Mouse (Mus musculus) spleen, embryonic (tissue): ENCODE results near the gene Tirap.
"Not testable (repeated sequence)": the region's sequence is repeated elsewhere in the genome, so short reads cannot be mapped to it uniquely, and the experiment has no call there.

Experiments used
- CTCF ChIA-PET: fragments of 350-600 bp; sonication (Branson Sonifier 250); formaldehyde crosslinking; loops from one replicate; lab custom pipeline; 2022; lab: Charles Lee

Gene Tirap

GRCm38 (mm10) chr9:35156002-35156710 lies 43.9 kb downstream of the Tirap start:
- CTCF ChIA-PET: interaction anchor here (0.6 kb wide), 1 partner anchor 10 kb away, joined by 10 read pairs; no protein-coding TSS in a partner anchor

DNA sequence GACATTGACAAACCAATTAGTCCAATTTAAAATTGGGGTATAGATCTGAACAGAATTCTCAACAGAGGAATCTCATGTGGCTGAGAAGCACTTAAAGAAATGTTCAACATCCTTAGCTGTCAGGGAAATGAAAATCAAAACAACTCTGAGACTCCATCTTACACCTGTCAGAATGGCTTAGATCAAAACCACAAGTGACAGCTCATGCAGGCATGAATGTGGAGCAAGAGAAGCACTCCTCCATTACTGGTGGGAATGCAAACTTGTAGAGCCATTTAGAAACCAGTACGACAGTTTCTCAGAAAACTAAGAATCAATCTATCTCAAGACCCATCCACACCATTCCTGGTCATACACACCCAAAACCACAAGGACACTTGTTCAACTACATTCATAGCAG lies 47.2 kb downstream of the Tirap start:
- CTCF ChIA-PET: no interaction called here

DNA sequence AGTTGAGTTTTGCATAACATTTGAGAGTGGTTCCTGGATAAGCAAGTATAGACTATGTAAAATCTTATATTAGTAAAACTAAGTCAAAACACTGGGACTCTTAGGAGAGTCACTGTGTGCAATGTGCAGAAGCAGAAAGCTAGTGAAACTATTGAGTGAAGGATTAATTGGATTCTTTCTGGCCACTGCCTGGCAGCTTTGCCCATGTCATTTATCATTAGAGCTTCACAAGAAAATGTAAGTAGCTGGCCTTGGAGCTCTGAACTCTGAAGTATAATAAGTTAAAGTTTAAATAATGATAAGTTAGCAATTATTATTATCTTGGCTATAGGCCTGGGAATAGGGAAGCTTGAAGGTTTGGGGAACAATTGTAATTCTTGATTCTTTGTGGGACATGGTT lies 51.3 kb downstream of the Tirap start:
- CTCF ChIA-PET: interaction anchor here (0.7 kb wide), 1 partner anchor 1767 kb away, joined by 7 read pairs; no protein-coding TSS in a partner anchor

GRCm38 (mm10) chr9:35147261-35147660 lies 52.8 kb downstream of the Tirap start:
- CTCF ChIA-PET: not testable (repeated sequence)

- CTCF ChIA-PET: no interaction called here
Measured at GRCm38 (mm10) chr9:35145829-35146228, 54.3 kb downstream of the Tirap start.

- CTCF ChIA-PET: interaction anchor here (0.6 kb wide), 1 partner anchor 161 kb away, joined by 5 read pairs; no protein-coding TSS in a partner anchor
Measured at GRCm38 (mm10) chr9:35145118-35145517, 55.0 kb downstream of the Tirap start.

DNA sequence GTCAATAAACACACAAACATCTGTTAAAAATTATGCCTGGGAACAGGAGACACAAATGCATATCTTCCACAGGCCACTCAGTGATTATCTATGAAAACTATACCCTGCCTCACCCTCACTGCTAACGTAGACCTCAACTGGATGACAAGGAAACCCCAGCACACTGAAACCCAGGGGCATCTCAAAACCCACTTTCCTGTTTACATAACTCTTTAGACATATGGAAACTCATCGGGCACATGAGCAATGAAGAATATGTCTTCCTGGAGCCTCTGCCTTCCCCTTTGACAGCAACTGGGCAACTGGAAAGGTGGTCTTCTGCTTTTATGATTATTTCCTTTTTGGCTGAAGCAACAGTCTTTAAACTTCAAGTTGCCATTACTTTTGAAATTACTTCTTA lies 57.9 kb downstream of the Tirap start:
- CTCF ChIA-PET: no interaction called here

GRCm38 (mm10) chr9:35139231-35139744 lies 60.8 kb downstream of the Tirap start:
- CTCF ChIA-PET: no interaction called here

- CTCF ChIA-PET: no interaction called here
Measured at GRCm38 (mm10) chr9:35138029-35138428, 62.1 kb downstream of the Tirap start.

- CTCF ChIA-PET: no interaction called here
Measured at GRCm38 (mm10) chr9:35135575-35135974, 64.5 kb downstream of the Tirap start.
